Mouse (Mus musculus) ovary, postnatal 10 days (tissue): Measurements from ENCODE around the gene F2r.

Source experiments
- DNase-seq: peaks from one replicate; pipeline ENCODE4 v3.0.0; 2022; ENCODE audit warnings: low spot score

Gene F2r

DNA sequence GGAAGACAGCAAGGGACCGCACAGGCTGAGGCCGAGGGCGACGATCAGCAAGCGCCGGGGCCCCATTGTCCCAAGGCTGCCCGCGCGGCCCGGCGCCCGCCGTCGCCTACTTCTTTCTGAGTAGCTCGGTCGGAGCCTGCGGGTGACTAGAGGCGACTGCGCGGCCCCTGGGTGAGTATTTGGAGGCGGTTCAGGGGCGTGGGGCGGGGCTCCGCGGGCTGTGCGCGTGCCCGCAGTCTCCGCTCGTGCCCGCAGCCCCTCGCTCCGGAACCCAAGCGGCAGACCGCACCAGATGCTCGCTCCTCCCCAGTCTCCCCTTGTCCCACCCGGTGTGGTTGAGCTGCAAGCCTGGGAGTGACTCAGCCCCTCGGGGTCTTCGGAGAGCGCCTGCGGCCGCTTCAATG lies at the start of gene F2r:
F2r (minus strand) TSS at position 179 of the 404 bp plus-strand sequence.
- peak; percentile 67 for DNase-seq

DNA sequence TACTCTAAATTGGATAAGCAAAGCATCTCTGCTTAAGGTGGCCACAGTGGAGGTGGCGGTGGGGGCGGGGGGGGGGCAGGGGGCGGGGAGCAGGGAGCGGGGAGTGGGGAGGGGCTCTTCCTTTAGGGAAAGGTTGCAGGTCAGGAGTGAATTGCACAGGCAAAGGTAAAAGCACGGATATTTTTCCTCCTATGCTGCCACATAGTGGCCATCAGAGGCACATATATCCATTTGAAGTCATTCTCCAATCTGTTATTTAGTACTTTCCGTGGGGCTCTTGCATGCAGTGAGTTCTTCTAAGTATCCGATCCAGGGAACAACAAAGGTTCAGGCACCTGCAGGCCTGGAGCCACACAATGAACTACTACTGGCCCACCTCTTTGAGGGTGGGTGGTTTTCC lies 49.0 kb upstream of the F2r start:
- DNase-seq: no peak

DNA sequence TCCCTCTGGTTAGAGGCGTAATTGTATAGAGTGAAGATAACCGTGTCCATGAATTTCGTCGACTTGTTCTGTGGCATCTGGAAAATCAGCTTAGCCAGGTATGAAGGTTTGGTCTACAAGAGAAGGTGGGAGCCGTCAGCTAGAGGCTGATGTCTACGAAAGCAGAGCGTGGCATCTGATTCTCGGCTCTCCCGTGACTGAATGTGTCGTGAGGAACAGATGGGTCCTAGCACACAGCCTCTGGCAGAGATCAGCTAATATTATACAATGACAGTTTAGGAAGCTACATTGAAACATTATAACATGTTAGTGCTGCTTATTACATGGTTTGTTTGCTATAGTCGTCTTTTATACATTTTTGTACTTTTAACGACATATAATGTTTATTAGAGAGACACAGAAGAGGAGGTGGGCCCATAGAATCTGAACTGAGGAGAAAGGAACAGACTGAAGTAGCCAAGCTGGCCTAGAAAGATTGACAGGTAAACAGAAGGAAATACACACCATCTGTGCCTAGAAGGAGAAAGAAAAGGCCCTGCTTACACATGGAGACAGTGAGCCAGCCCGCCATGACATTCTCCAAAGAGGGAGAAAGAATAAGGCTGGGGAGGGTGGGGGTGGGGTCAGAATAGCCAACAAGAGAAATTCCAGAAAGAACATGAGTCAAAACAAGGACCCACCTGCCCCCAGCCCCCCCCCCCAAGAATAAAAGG lies 47.5 kb upstream of the F2r start:
- no peak for DNase-seq

DNA sequence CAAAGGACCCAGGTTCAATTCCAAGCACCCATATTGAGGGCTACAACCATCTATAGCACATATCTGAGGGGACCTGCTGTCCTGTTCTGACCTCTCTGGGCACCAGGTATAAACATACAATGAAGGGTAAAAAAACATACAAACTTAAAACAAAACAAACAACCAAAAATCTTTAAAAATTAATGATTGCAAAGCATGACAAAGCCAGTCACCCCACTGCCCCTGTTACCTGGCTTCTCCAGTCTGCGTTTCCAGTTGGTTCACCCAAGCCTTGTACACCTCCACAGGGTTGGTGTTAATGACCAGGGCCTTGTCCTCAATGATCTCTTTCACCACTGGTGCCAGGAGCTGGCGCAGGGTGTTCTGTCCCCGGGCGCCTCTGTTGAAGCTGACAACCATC lies 45.5 kb upstream of the F2r start:
- DNase-seq: no peak

DNA sequence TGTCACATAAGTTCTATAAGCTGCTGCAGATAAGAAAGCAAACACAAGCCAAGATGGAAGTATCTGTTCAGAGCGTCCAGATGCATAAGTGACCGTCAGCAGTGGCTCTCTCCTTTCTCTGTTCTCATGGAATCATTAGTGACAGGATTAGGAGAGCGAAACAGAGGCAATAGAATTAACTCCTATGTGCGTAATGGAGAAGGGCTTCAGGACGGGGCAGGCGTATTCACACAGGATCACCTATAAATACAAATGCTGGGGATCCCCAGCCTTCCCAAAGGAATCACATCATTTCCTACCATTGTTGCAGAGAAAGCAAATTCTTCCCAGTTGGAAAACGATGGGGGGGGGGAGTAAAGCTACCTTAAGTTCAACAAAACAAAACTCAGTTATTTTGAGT lies 41.1 kb upstream of the F2r start:
- no peak for DNase-seq

DNA sequence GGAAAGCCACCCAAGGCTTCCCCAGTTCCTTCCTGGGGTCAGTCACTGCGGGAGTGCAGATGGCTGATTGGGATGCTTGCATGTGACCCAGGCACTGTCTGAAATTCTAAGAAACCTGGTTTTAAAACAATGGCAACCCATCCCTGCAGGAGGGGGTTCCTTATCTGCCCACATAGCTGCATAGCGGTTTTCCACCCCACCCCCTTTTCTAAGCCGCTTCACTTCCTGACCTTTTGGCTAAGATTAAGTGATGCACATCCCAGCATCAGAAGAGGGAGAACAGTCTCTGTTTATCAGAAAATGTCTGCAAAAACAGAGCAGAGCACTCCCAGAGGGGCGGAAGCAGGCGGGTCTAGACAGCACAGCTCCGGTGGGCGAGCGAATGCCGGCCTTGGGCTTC lies 38.9 kb upstream of the F2r start:
- no peak for DNase-seq

DNA sequence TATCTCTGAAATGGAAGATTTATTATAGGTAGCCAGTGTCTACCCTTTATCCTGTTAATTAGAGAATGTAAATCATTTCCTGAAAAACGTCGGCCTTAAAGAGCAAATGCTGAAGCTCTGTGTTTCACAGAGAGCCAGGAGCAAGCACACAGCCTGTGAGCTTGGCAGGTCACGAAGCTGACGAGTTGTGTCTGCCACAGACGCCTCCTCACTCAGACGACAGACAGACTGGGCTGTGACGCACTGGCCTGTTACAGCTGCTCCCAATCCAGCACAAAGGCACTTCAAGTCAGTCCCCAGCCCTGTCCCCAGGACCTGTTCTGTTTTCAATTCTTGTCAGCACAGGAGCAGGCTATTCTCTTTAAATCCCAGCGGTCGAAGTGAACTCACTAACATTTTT lies 37.0 kb upstream of the F2r start:
- DNase-seq: no peak

DNA sequence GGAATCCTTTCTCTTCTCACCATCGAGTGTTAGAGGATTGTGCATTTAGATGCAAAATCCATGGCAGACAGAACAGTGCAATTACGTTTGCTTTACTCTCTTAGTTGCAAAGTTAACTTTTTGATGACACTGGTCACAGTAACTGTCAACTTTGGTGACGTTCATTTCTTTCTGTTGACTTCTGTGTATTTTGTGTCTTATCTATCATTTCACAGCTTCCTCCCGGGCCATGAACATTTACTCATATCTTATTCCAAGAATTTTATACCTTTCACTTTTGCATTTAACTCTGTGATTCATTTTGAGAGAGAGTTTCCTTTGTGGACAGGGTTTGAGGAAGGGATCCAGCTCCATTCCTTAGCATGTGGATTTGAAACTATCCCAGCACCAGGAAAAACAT lies 35.4 kb upstream of the F2r start:
- no peak for DNase-seq

DNA sequence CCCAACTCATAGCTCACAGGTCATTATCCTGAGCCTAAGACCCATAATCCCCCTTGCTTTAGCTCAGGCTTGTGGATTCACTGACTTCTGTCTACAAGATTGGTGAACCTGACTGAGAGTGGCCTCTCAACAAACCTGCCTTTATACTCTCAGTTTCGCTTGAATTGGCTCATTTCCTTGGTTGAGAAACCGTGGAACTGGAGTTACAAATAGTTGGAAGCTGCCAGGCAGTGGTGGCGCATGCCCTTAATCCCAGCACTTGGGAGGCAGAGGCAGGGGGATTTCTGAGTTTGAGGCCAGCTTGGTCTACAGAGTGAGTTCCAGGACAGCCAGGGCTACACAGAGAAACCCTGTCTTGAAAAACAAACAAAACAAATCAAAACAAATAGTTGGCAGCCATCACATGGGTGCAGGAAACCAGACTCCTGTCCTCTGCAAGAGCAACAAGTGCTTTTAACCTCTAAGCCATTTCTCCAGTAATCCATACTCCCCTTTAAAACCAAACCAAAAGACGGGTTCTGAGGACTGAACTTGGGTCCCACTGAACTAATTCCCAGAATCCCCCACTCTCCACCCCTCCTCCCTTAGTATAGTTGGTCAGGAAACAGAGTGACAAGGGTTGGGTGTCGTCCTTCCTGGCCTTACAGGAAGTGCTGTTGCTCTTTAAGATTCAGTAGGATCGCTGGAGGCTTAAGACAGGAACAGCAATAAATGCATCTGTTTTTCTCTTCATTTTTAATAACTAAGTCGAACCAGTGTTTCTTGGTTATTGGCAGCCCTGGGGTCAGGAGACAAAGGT lies 33.8 kb upstream of the F2r start:
- DNase-seq: no peak

DNA sequence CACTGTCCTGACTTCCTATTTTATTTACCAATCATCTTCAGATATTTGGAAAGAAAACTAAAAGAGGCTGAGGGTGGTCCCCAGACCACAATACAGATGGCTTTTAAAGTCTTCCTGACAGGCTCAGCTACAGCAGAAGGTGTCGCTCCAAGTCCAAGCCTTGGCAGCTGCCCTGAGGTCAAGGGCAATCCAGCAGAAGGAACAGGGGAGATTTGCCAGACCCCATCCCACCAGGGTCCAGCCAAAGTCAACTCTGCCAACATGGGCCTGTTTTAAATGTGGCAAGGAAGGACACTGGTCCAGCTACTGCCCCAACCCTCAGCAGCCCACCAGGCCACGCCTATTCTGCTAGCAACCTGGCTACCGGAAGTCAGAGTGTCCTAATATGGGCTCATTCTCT lies 31.7 kb upstream of the F2r start:
- DNase-seq: no peak

DNA sequence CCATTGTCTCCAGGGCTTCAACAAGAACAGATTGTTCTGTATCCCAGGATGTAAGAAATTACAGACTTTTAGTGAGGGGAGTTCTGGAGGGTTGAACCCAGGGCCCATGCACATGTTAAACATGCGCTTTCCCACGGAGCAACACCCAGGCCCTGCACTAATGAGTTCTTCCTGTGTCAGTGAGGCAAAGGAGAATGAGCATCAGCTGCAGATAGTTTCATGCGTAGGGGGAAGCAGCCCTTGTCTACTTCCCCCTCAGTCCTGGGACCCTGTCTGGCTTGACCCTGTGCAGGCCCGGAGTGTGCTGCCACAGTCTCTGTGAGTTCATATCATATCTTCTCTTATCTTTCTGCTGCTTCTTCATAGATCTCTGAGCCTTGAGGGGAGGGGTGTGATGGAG lies 29.0 kb upstream of the F2r start:
- DNase-seq: no peak

DNA sequence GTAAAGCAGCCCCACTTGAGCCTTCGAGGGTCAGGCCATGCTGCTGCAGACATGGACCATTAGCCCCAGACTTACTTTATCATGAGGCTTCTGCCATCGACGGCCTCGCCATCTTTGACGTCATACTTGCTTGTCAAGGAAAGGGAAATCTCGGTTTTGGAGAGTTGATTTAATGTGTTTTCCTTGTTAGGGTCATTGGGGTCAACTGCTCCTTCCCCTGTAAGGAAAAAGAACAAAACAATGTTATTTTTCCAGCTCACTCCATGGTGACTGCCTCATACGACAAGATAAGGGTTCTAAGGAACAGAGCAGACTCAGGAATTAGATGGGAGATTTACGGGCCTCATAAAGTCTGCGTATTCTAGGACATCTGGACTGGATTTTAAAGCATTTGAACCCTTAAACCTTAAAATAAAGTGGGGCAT lies 28.4 kb upstream of the F2r start:
- DNase-seq: no peak

DNA sequence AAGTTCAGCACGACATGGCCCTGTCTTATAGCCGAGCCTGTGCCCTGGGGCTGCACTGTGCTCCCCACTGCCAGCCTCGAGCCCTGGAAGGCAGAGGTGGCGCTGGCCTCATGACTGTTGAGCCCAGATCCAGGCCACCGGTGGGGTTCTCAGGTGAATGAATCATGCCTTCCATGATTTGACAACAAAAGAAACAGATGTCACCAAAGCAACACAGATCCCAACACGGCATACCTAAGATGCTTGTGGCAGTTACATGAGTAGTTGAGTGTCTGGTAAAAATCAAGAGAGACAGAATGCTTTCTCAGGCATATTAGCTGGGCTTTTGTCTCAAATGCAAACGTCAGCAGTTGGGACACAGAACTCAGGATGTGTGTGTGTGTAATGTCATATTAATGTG lies 25.5 kb upstream of the F2r start:
- no peak for DNase-seq

DNA sequence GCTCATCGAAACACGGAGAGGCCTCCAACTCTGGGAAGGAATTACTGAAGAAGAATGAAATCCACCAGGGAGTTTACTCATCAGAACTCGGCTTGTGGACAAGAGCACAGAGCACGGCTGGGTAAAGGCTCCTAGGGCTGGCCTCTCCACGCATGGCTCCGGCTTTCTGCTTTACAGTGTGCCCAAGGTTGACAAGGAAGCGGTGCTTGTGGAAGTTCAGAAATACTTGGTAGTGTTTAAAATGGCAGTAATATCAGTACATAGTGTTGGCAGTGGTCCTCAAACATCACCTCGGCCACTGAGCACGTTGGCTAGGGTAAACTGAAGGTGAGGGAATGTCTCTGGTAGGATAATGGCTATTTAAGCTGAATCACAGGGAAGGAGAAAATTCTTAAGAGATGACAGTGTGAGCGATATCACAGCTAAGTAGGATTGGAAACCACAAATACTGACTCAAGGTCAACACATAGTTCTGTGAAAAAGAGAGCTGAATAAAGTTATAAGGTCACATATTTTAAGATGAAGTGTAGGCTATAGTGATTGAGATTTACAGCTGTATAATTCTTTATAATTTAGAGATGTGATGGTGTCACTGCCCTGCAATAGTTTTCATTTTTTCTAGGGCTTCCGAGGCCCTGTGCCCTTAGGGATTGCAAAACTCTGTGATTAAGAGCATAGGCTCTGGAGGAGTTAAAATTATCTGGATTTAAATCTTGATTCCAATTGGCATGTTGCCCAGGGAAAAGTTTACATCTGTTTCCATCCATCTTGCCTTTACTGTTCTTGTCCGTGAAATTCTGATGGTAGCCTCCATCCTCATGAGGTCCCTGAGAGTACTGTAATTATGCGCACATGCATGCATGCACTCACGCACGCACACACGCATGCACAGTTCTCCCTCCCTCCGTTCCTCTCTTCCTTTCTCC lies 23.0 kb upstream of the F2r start:
- no peak for DNase-seq

DNA sequence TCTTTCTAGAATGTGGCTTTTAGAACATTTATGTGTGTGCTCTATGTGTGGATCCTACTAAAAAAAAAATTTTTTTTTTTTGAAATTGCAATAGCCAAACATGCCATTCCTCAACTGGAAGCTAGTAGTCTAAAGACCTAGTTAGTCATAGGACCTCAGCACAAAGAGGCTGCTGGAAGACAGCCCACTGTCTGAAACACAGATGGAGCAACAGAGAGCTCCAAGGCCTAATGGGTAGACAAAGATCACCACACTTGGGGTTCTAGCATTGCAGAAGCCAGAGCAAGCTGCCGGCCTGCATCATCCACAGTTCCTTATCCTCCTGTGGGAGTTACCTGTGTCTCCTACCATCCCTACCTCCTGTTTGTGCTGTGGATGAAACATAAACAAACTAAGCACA lies 22.1 kb upstream of the F2r start:
- DNase-seq: no peak

DNA sequence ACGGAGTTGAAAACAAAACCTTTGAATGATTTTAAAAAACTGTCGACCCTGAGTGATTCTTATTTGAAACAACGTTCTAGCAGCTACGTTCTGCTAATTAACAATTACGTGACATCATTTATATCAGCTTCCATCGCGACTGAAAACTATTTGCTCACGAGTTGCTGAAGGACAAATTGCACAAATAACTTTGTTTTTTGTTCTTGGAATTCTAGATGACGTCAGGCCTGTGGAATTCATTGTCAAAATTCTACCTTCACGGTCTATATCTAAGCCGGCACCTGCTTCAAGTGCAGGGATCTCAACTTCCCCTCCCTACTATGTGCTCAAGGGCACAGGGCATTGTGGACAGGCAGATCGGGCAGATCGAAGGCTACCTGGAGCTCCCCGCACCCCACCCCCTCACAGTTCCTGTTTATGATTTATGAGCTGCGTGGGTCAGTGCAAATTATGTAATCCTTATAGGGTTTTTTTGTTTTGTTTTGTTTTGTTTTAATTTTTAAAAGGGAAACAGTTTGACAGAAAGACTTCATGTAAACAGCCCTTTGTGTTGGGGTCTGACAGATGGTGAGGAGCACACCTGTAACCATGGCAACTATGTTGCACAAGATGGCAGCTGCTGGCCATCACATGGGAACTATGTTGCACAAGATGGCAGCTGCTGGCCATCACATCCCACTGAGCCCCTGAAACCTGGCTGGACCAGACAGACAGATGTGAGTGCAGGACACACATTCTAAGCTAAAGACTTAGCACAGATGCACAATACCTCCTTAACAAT lies 21.2 kb upstream of the F2r start:
- no peak for DNase-seq

DNA sequence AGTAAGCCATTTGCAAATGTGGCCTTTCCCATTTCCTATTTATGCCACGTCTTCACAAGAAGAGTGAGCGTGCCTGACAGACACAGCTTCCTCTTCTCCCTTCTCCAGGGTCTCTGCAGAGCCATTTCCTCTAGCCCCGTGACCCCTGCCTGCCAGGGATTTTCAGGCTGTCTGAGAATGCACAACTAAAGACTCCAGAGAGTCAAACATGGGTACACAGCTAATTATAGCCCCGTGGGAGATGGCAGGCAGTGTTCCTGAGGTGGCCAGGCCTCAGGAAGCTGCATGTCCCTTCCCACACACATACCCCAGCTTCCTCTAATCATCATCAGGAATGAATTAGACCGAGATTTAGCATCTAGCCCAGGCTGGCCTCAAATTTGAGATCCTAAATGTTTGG lies 20.6 kb upstream of the F2r start:
- no peak for DNase-seq

DNA sequence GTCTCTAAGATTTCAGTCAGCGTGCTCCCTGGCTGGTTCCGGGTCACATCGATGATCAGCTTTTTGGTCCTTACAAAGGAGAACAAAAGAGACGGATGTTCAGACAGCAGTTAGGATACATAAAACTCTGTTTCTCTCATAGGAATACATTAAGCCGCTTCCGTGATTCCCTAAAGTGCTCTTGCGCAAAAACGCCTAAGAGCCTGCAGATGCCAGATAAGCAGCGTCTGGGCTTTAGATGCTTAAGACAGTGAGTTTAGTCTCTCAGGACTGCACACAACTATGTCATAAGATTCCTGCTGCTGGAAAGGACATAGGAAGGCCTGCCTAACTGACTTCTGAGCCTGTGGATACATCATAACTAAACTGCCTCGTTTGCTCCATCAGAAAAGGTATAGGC lies 19.4 kb upstream of the F2r start:
- DNase-seq: no peak

DNA sequence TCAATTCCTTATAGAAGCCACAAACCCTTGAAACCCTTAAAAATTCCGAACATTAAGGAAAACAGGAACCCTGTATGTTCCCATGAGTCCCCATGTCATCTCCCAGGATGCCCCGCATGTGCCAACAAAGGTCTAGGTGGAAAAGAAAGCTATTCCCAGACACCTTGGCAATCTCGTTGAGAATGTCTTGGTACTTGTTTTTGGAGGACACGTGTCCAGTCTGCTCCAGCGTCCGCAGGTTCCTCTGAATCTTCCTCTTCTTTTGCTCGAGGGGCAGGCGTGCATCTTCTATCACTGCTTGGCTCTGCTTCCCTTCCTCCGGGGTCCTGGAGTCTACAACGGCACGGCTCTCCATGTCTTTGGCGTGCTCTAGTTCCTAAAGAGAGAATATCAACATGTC lies 17.0 kb upstream of the F2r start:
- DNase-seq: no peak

DNA sequence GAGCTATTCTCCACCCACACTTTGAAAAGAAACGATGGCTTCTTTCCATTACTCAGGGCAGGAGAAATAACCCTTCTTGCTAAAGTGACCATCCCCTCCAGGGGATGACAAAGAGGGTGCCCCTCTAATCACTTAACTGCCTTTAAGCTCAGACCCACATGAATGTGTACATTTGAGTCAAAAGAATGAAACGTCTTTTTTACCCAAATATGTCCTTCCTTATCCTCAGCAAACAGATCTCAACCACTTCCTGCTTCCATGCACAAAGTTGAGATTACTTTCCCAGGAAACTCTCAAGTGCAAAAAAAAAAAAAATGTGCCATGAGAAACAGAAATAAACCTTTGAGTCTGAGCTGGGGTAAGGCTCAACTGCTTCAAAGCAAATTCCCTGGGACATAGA lies 16.2 kb upstream of the F2r start:
- DNase-seq: no peak

DNA sequence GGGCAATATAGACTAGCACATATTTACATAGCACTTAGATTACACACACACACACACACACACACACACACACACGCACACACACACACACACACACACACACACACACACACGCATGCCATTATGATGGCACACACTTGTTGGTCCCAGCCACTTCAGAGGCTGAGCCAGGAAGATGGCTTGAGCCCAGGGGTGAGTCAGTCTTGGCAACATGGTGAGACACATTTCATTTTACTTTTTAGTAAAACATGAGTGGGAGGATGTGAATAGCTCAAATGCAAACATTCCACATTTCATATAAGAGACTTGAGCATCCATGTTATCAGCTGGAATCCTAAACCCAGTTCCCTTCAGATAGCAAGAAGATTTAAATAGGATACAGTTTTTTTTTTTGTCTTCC lies 15.1 kb upstream of the F2r start:
- no peak for DNase-seq

DNA sequence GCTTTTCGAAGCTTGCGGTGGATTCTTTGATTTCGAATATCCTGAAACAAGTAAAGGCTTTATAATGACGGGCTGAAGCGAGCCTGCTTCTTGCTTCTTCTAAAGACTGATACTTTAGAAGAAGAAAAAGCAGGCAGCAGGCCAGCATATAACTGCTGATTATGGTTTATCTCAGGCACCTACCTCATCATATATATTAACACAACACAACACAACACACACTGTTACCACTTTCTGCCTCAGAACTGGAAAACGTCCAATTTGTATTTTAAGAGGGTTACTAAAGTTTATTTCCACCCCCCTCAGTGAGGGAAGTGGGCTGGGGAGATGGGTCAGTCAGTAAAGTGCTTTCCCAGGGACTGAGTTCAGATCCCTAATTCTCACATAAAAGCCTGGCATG lies 13.9 kb upstream of the F2r start:
- DNase-seq: no peak
